Mouse (Mus musculus) B cell, adult (primary cell): ENCODE measurements around the gene Cox8a. TPM values are rescaled to one million over a fixed set of nuclear protein-coding genes. Genes with fewer than 3 reads are reported as not detected.

ENCODE experiments used
- total RNA-seq: library from RNA; stranded (reverse); gene quantifications from 4 replicates; pipeline ENCODE4 v1.2.4, GENCODE M21; 2023; ENCODE audit not compliant: inconsistent age

Cox8a gene
- total RNA-seq: 302 to 334 TPM (median 313 TPM) in 4 replicates

GRCm38 (mm10) chr19:7217162-7217925, at the start of gene Cox8a:
Cox8a (minus strand) TSS chr19:7217616.

GRCm38 (mm10) chr19:7240782-7241690, 23.6 kb upstream of the Cox8a start, which contains the start of gene Naa40:
Naa40 (minus strand) TSS chr19:7241183.

GRCm38 (mm10) chr19:7205753-7206736, 11.4 kb downstream of the Cox8a start, which contains the start of gene Otub1:
Otub1 (minus strand) TSS chr19:7206316.

Other genes with a start within 250 kb of the Cox8a start
- 89.5 to 93.5 TPM (median 90.6 TPM) in 4 replicates for gene Ppp1r14b, start 242.6 kb downstream of the Cox8a start, total RNA-seq
- 13.5 to 15.8 TPM (median 15.0 TPM) in 4 replicates for gene Plcb3, start 241.1 kb downstream of the Cox8a start, total RNA-seq
- gene Fkbp2, start 237.1 kb downstream of the Cox8a start, total RNA-seq: 27.8 to 34.0 TPM (median 30.5 TPM) in 4 replicates
- gene Vegfb, start 230.0 kb downstream of the Cox8a start, total RNA-seq: 15.4 to 19.4 TPM (median 17.7 TPM) in 4 replicates
- gene Dnajc4, start 225.0 kb downstream of the Cox8a start, total RNA-seq: 23.7 to 27.8 TPM (median 26.5 TPM) in 4 replicates
- gene Nudt22, start 221.5 kb downstream of the Cox8a start, total RNA-seq: 4.4 to 6.2 TPM (median 5.2 TPM) in 4 replicates
- gene Trpt1, start 221.5 kb downstream of the Cox8a start, total RNA-seq: 4.5 to 6.6 TPM (median 5.6 TPM) in 4 replicates
- gene Fermt3, start 198.1 kb downstream of the Cox8a start, total RNA-seq: 167 to 182 TPM (median 174 TPM) in 4 replicates
- 98.7 to 127 TPM (median 113 TPM) in 4 replicates for gene Stip1, start 177.6 kb downstream of the Cox8a start, total RNA-seq
- 6.5 to 7.3 TPM (median 7.1 TPM) in 4 replicates for gene Macrod1, start 160.8 kb downstream of the Cox8a start, total RNA-seq
- gene Flrt1, start 111.9 kb downstream of the Cox8a start, total RNA-seq: 0.12 to 0.16 TPM in 2 of 4 replicates, not detected in the others
- gene Otub1, start 11.3 kb downstream of the Cox8a start, total RNA-seq: 132 to 142 TPM (median 137 TPM) in 4 replicates
- gene Naa40, start 23.6 kb upstream of the Cox8a start, total RNA-seq: 55.8 to 56.6 TPM (median 56.2 TPM) in 4 replicates
- 1.5 to 2.8 TPM (median 2.2 TPM) in 4 replicates for gene Rcor2, start 49.7 kb upstream of the Cox8a start, total RNA-seq
- gene Mark2, start 124.2 kb upstream of the Cox8a start, total RNA-seq: 213 to 229 TPM (median 218 TPM) in 4 replicates
- gene Spindoc, start 165.4 kb upstream of the Cox8a start, total RNA-seq: 15.8 to 27.1 TPM (median 19.5 TPM) in 4 replicates
- gene 2700081O15Rik, start 200.0 kb upstream of the Cox8a start, total RNA-seq: 7.5 to 11.8 TPM (median 9.5 TPM) in 4 replicates